Mouse (Mus musculus) midbrain, embryonic 11.5 days (tissue): ENCODE measurements at regions not wholly inside any gene's neighbourhood (a gene's known extent, or its start where the extent isn't known, plus 50 kb on each side); places are given as distances from the start of the nearest gene placed in this dataset.

Source experiments
- ATAC-seq: fragments of 200-750 bp; cut with Nextera tagmentation; 2 replicates; pipeline ENCODE4 v1.8.0; 2017; ENCODE audit warnings: moderate TSS enrichment, moderate library complexity; ENCODE audit not compliant: low FRiP score
- DNase-seq: peaks from one replicate; pipeline ENCODE4 v3.0.0; 2015; ENCODE audit warnings: low spot score; ENCODE audit errors: missing footprints
- H3K27ac ChIP-seq: fragments of 300-500 bp; sonication (generic); 2 replicates; pipeline ENCODE4 v1.5.1; 2014; ENCODE audit warnings: low read depth, low read length
- H3K27me3 ChIP-seq: fragments of 300-500 bp; sonication (generic); 2 replicates; pipeline ENCODE4 v1.6.1; 2014; ENCODE audit warnings: mild to moderate bottlenecking, low read length, moderate library complexity, mixed read lengths; ENCODE audit not compliant: control insufficient read depth, insufficient read depth
- H3K36me3 ChIP-seq: fragments of 300-500 bp; sonication (generic); 2 replicates; pipeline ENCODE4 v1.6.1; 2014; ENCODE audit warnings: mild to moderate bottlenecking, low read length, moderate library complexity, mixed read lengths; ENCODE audit not compliant: control insufficient read depth, insufficient read depth
- H3K4me1 ChIP-seq: fragments of 300-500 bp; sonication (generic); 2 replicates; pipeline ENCODE4 v1.6.1; 2014; ENCODE audit warnings: low read length; ENCODE audit not compliant: control insufficient read depth, insufficient read depth
- H3K4me2 ChIP-seq: fragments of 300-500 bp; sonication (generic); 2 replicates; pipeline ENCODE4 v1.6.1; 2014; ENCODE audit warnings: mild to moderate bottlenecking, moderate library complexity
- H3K4me3 ChIP-seq: fragments of 300-500 bp; sonication (generic); 2 replicates; pipeline ENCODE4 v1.5.1; 2014; ENCODE audit warnings: low read depth, low read length
- H3K9ac ChIP-seq: fragments of 300-500 bp; sonication (generic); 2 replicates; pipeline ENCODE4 v1.6.1; 2014; ENCODE audit warnings: low read length
- H3K9me3 ChIP-seq: fragments of 300-500 bp; sonication (generic); 2 replicates; pipeline ENCODE4 v1.6.1; 2016; ENCODE audit warnings: low read length; ENCODE audit not compliant: control insufficient read depth
- WGBS: fragments of 180-500 bp; shearing (Covaris S2); extraction: QIAGEN DNeasy Blood & Tissue Kit; methylation state at CpG from one replicate; pipeline ENCODE4 v1.1.7; 2014; 5-methylcytosine and 5-hydroxymethylcytosine counted together

DNA sequence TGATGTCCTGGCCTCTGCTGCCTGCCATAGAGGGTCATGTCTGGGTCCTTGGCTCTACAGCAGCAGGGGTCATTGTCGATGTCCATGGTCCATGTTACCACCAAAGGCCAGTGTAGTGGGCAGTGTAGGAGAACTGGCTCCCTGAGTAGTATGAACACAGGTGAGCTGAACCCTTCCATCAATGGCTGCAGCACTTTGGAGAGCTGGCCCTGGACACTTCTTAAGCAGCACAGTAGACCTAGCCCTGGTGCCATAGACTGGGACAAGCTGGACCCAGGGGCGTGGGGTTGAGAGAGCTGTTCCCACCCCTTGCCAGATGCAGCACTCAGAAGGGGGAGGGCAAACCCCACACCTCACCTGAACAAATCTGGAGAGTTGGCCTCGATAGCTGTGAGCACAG, 120.0 kb upstream of the A730009L09Rik start:
- ATAC-seq (no peak), DNase-seq (no peak)
- no peak overlapping the region for H3K4me2 ChIP-seq
- no peak overlapping the region for H3K9ac ChIP-seq
- H3K4me1 ChIP-seq, result no peaks in the 10 kb centered on the region
- no peaks in the 10 kb centered on the region for H3K27me3 ChIP-seq
- no peak overlapping the region for H3K4me3 ChIP-seq
- WGBS, result 87% methylated on average over 3 of the region's 3 CpGs
- no peaks in the 10 kb centered on the region for H3K36me3 ChIP-seq
- H3K9me3 ChIP-seq, result no peaks in the 10 kb centered on the region
- H3K27ac ChIP-seq, result no peak overlapping the region

DNA sequence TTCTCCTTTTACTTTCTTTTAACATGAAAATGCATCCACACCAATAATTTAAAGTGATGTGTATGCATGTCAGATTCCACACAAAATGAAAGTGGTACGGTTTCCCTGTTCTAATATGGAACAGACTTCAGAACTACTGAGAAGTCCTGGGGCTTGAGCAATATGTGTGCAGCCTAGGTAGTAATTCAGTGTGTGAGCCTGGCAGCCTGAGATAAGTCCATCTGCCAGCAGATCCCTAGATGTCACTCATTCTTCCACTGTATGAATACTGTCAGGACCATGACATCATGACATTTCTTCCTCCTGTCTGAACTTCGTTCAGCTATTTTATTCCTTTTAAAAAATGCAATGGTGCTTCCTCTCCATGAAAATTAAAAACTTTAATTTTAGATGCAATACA, 93.3 kb upstream of the A730009L09Rik start:
- no peak for ATAC-seq
- 83% methylated on average over 2 of the region's 2 CpGs for WGBS
- Histone ChIP-seq H3K4me1 (no peaks in the 10 kb centered on the region), H3K9ac (no peak overlapping the region), H3K27me3 (no peaks in the 10 kb centered on the region), H3K27ac (no peak overlapping the region), H3K4me3 (no peak overlapping the region), H3K36me3 (no peaks in the 10 kb centered on the region), H3K9me3 (no peaks in the 10 kb centered on the region), H3K4me2 (no peak overlapping the region)
- DNase-seq, result no peak

- ATAC-seq (no peak), DNase-seq (no peak)
- no peak overlapping the region for H3K27ac ChIP-seq
- no peaks in the 10 kb centered on the region for H3K9me3 ChIP-seq
- H3K36me3 ChIP-seq, result no peaks in the 10 kb centered on the region
- no peak overlapping the region for H3K4me3 ChIP-seq
- H3K4me1 ChIP-seq, result no peaks in the 10 kb centered on the region
- 80% methylated on average over 7 of the region's 7 CpGs for WGBS
- H3K4me2 ChIP-seq, result no peak overlapping the region
- H3K27me3 ChIP-seq, result no peaks in the 10 kb centered on the region
- no peak overlapping the region for H3K9ac ChIP-seq
Measured at GRCm38 (mm10) chr16:84426990-84427540, 87.9 kb upstream of the A730009L09Rik start.

DNA sequence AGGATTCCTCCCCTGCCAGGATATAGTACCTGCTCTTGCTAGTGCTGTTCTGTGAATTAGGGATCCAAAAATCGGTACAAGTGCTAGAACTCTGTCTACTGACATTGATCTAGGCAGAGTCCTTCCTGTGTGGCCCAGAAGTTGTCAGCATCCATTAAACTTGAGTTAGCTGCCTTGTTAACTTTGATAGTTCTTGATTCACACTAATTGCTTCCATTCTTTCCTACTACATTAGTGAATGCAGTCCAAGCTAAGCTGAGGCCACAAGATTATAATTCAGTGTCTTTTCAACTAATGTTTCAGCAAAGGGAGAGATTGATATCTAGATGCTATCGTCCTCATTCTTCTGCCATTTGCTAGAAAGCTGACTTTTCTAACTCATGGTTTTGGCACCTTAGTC, 58.3 kb upstream of the A730009L09Rik start:
- no peak overlapping the region for H3K9ac ChIP-seq
- no peak overlapping the region for H3K4me3 ChIP-seq
- ATAC-seq (no peak), DNase-seq (no peak)
- WGBS, result 93% methylated on average over 2 of the region's 2 CpGs
- H3K27me3 ChIP-seq, result no peaks in the 10 kb centered on the region
- no peaks in the 10 kb centered on the region for H3K36me3 ChIP-seq
- H3K9me3 ChIP-seq, result no peaks in the 10 kb centered on the region
- no peak overlapping the region for H3K27ac ChIP-seq
- no peak overlapping the region for H3K4me2 ChIP-seq
- H3K4me1 ChIP-seq, result no peaks in the 10 kb centered on the region

DNA sequence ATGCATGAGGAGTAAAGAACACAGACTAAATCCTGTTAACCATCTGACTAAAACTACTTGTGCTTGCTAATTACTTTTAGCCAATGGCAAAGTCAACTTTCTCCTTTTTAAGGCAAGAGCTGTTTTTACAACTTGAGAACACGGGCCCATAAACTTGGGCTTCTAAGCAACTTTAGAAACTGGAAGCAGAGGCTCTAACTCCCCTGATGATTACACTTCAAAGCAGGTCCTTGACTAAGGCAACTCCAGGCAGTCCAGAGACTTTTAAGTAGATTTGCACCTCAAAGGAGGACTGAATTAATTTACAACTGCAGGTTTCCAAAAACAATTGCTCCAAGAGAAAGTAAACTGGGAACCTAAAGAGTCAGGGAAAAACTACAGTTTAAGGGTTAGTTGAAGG, 52.8 kb upstream of the A730009L09Rik start:
- H3K4me1 ChIP-seq, result no peaks in the 10 kb centered on the region

More for the DNA sequence above, 52.8 kb upstream of the A730009L09Rik start:
- no peak overlapping the region for H3K4me3 ChIP-seq
- no peak overlapping the region for H3K9ac ChIP-seq
- DNase-seq, result no peak
- H3K4me2 ChIP-seq, result no peak overlapping the region
- 4% methylated on average over 1 of the region's 1 CpGs for WGBS
- no peak overlapping the region for H3K27ac ChIP-seq
- H3K27me3 ChIP-seq, result no peaks in the 10 kb centered on the region
- no peaks in the 10 kb centered on the region for H3K36me3 ChIP-seq
- ATAC-seq, result no peak
- no peaks in the 10 kb centered on the region for H3K9me3 ChIP-seq
